Mouse (Mus musculus) forebrain, embryonic 12.5 days (tissue): Measurements from ENCODE around the gene Gm49333. TPM values are rescaled to one million over a fixed set of nuclear protein-coding genes. Genes with fewer than 3 reads are reported as not detected.
A peak's percentile ranks its signal among the peaks of the same experiment; 100 is the strongest.

ENCODE experiments used
- ATAC-seq: fragments of 200-750 bp; cut with Nextera tagmentation; 2 replicates; pipeline ENCODE4 v1.8.0; 2017; ENCODE audit warnings: moderate TSS enrichment; ENCODE audit not compliant: low FRiP score
- H3K27ac ChIP-seq: fragments of 300-500 bp; sonication (generic); 2 replicates; pipeline ENCODE4 v1.5.1; 2016; ENCODE audit warnings: mild to moderate bottlenecking
- H3K27me3 ChIP-seq: fragments of 300-500 bp; sonication (generic); 2 replicates; pipeline ENCODE4 v1.6.1; 2016; ENCODE audit warnings: mild to moderate bottlenecking
- H3K36me3 ChIP-seq: fragments of 300-500 bp; sonication (generic); replicated peaks from 2 replicates; pipeline ENCODE4 v1.6.1; 2016; ENCODE audit warnings: mild to moderate bottlenecking
- H3K4me1 ChIP-seq: fragments of 300-500 bp; sonication (generic); 2 replicates; pipeline ENCODE4 v1.6.1; 2016
- H3K4me2 ChIP-seq: fragments of 300-500 bp; sonication (generic); 2 replicates; pipeline ENCODE4 v1.6.1; 2016; ENCODE audit warnings: mild to moderate bottlenecking, moderate library complexity
- H3K4me3 ChIP-seq: fragments of 300-500 bp; sonication (generic); replicated peaks from 2 replicates; pipeline ENCODE4 v1.5.1; 2016; ENCODE audit warnings: mild to moderate bottlenecking
- H3K9ac ChIP-seq: fragments of 300-500 bp; sonication (generic); 2 replicates; pipeline ENCODE4 v1.6.1; 2016; ENCODE audit warnings: mild to moderate bottlenecking
- H3K9me3 ChIP-seq: fragments of 300-500 bp; sonication (generic); 2 replicates; pipeline ENCODE4 v1.6.1; 2016
- WGBS: fragments of 180-500 bp; shearing (Covaris S2); methylation state at CpG from one replicate; pipeline ENCODE4 v1.1.7; 2016; 5-methylcytosine and 5-hydroxymethylcytosine counted together
- polyA plus RNA-seq: library from polyadenylated mRNA; unstranded; fragments of >200 nt; fragmentation: Nextera tagmentation; extraction: Ambion mirVana; gene quantifications from 2 replicates; pipeline ENCODE4 v1.2.1, GENCODE M21; 2016

Gene Gm49333
- polyA plus RNA-seq = not detected in 2 replicates

GRCm38 (mm10) chr16:20611357-20612227 is at the start of gene Gm49333, which contains the start of the genes Eef1akmt4 and Alg3:
Gene Gm49333 (plus strand): TSS chr16:20611610.
Gene Eef1akmt4 (plus strand): TSS chr16:20611593.
Gene Alg3 (minus strand): TSS chr16:20611735.
- peak; percentile 96 for ATAC-seq
- peak within 1 kb of the TSS; percentile 88 for H3K9ac ChIP-seq
- no peaks in the 10 kb centered on the region for H3K27me3 ChIP-seq
- peak within 1 kb of the TSS; percentile 85 for H3K4me2 ChIP-seq
- no peaks in the 10 kb centered on the region for H3K9me3 ChIP-seq
- H3K4me3 ChIP-seq = peak within 1 kb of the TSS; percentile 84
- WGBS = 2% methylated on average over 41 of the region's 41 CpGs
- H3K4me1 ChIP-seq = peaks cover 25% of the 10 kb centered on the region
- peak within 1 kb of the TSS; percentile 92 for H3K27ac ChIP-seq
- H3K36me3 ChIP-seq = peaks cover 20% of the 10 kb centered on the region

GRCm38 (mm10) chr16:20565075-20565474 is 46.3 kb upstream of the Gm49333 start:
- Histone ChIP-seq H3K9me3 (no peaks in the 10 kb centered on the region), H3K4me2 (no peak overlapping the region), H3K9ac (no peak overlapping the region), H3K4me1 (no peaks in the 10 kb centered on the region), H3K36me3 (peaks cover 32% of the 10 kb centered on the region), H3K27ac (no peak overlapping the region), H3K4me3 (no peak overlapping the region), H3K27me3 (no peaks in the 10 kb centered on the region)
- WGBS = 60% methylated on average over 1 of the region's 1 CpGs
- no peak for ATAC-seq

DNA sequence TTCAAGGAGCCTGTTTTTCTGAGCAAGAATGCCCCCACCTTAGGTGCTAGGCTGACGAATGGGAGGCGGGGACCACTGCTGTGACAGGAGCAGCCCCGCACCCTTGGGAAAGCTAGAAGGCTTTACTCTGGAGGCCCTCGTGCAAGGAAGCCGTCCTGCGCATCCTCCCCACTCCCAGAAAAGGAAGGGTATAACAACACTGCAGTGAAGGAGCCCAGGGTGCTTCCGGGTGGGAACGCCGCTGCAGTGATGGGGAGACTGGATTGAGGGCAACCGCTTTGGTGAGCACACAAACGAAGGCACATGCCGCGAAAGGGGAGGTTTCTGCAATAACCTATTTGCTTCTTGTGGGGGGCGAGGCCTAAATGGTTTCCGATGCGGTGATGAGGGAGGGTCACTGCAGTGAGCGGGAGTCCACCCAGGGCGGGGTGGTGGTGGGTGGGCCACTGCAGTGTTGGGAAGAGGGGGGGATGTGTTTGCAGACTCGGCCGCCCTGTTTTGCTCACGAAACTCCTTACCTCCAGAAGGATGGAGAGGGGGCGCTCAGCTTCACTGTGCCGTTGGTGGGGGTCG is 22.0 kb upstream of the Gm49333 start, which contains the start of gene Vwa5b2:
TSS of gene Vwa5b2 (plus strand) at position 106 of the 573 bp plus-strand sequence.
- H3K4me3 ChIP-seq = peak within 1 kb of the TSS; percentile 55
- WGBS = under 1% methylated on average over 24 of the region's 24 CpGs
- peaks cover 26% of the 10 kb centered on the region for H3K4me1 ChIP-seq
- peak; percentile 55 for ATAC-seq
- H3K27ac ChIP-seq = no peak within 1 kb of the TSS
- no peaks in the 10 kb centered on the region for H3K36me3 ChIP-seq
- H3K9me3 ChIP-seq = no peaks in the 10 kb centered on the region
- H3K9ac ChIP-seq = peak within 1 kb of the TSS; percentile 63
- peaks cover 65% of the 10 kb centered on the region for H3K27me3 ChIP-seq
- H3K4me2 ChIP-seq = peak within 1 kb of the TSS; percentile 94

DNA sequence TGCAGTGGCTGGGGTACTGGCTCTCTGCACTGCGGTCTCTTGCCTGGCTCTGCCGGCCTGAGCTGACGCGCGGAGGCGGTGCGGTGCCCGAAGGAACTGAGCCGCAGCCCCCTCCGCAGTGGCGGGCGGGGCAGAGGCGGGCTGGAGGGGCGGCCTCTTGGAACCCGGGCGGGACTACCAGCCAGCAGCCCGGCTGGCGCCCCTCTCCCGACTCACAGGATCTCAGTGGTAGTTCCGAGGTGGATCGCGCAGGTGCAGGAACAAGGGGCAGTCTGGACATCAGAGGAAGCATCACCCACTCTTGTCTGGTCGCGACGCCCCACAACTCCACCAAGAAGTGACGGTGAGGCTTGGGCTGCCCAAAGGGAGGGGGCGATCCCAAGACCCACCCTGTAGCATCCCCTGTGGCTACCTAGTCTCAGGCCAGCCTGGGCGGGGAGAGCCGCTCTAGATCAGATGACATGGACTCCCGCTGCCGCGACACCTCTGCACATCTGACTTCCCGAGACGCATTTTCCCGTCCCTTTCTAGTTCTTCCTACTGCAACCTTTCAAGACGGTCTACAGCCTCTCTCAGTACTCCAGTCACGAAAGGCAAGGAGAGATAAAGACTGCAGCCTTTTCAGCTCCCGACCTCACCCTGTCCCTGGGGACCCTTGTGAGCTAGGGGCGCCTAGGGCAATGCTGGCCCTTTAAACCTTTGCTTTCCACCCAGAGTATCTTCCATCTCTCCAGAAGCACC is 21.3 kb upstream of the Gm49333 start:
- peaks cover 26% of the 10 kb centered on the region for H3K4me1 ChIP-seq

DNA sequence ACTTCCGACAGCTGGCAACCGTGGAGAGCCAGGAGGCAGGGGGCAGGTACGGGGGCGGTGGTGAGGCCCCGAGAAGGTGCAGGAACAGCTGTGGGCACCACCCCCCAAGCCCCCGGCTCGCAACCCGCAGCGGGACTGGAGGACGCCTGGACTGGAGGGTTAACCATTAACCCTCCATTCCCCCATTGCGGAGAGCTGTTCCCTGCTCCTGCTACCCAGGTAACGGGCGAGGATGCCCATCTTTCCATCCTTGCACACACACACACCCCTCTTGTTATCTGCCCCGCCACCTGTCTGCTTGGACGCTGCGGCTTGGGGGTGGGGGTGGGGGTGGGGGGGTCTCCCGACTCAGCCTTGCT is 20.8 kb upstream of the Gm49333 start:
- peak overlapping the region; percentile 55 for H3K4me3 ChIP-seq
- no peaks in the 10 kb centered on the region for H3K36me3 ChIP-seq
- H3K27me3 ChIP-seq = peaks cover 75% of the 10 kb centered on the region
- no peak overlapping the region for H3K27ac ChIP-seq
- no peak for ATAC-seq
- H3K9me3 ChIP-seq = no peaks in the 10 kb centered on the region
- H3K9ac ChIP-seq = 0 out of 2 replicates have a peak overlapping the region, but pooled peaks have one; percentile 63
- WGBS = 3% methylated on average over 17 of the region's 17 CpGs
- peak overlapping the region; percentile 94 for H3K4me2 ChIP-seq
- peaks cover 26% of the 10 kb centered on the region for H3K4me1 ChIP-seq

More for the DNA sequence above, 21.3 kb upstream of the Gm49333 start:
- Histone ChIP-seq H3K4me2 (peak overlapping the region; percentile 94), H3K9me3 (no peaks in the 10 kb centered on the region), H3K4me3 (peak overlapping the region; percentile 55), H3K27me3 (peaks cover 70% of the 10 kb centered on the region), H3K36me3 (no peaks in the 10 kb centered on the region), H3K27ac (no peak overlapping the region), H3K9ac (peak overlapping the region; percentile 63)
- under 1% methylated on average over 35 of the region's 39 CpGs for WGBS
- ATAC-seq = peak; percentile 78

DNA sequence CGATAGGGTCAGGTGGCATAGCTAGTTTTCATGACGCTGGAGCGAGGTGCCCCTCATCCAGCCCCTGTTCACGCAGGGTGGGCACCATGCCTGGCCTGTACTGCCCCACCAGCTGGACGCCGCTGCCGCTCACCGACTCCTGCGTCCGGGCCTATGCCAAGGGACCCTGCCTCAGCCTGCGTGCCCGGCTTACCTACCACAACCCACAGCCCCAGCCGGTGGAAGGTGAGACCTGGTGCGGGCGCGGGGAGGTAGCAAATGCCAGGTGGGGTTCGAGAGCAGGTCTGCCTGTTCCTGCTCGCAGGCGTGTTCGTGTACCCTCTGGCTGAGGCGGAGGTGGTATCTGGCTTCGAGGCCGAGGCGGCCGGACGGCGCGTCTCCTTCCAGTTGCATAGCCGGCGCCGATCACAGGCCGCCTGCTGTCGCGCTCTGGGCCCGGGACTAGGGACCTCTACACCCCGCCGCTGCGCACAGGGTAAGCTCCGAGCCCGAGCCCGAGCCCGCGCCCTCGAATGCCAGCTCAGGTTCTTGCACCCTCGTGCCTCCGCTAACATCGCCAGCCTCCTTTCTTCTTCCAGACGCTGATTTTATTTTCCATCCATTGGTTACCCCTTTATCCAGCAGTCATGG is 20.2 kb upstream of the Gm49333 start:
- Histone ChIP-seq H3K9me3 (no peaks in the 10 kb centered on the region), H3K27me3 (peaks cover 80% of the 10 kb centered on the region), H3K4me1 (peaks cover 26% of the 10 kb centered on the region), H3K27ac (no peak overlapping the region), H3K9ac (no peak overlapping the region), H3K36me3 (no peaks in the 10 kb centered on the region), H3K4me2 (peak overlapping the region; percentile 94), H3K4me3 (peak overlapping the region; percentile 55)
- peak; percentile 32; the same call in 1 of the 2 replicates for ATAC-seq
- WGBS = 4% methylated on average over 48 of the region's 48 CpGs

- Histone ChIP-seq H3K4me3 (no peak overlapping the region), H3K9me3 (no peaks in the 10 kb centered on the region), H3K27ac (no peak overlapping the region), H3K4me1 (peaks cover 15% of the 10 kb centered on the region), H3K27me3 (peaks cover 57% of the 10 kb centered on the region), H3K9ac (no peak overlapping the region), H3K36me3 (no peaks in the 10 kb centered on the region), H3K4me2 (no peak overlapping the region)
- 85% methylated on average over 7 of the region's 7 CpGs for WGBS
- ATAC-seq = no peak
Measured at GRCm38 (mm10) chr16:20595060-20595673, 16.2 kb upstream of the Gm49333 start.

GRCm38 (mm10) chr16:20595737-20596136 is 15.7 kb upstream of the Gm49333 start:
- Histone ChIP-seq H3K4me2 (no peak overlapping the region), H3K9ac (no peak overlapping the region), H3K4me3 (no peak overlapping the region), H3K4me1 (peaks cover 9% of the 10 kb centered on the region), H3K36me3 (no peaks in the 10 kb centered on the region), H3K9me3 (no peaks in the 10 kb centered on the region), H3K27me3 (peaks cover 51% of the 10 kb centered on the region), H3K27ac (no peak overlapping the region)
- WGBS = 86% methylated on average over 4 of the region's 4 CpGs
- no peak for ATAC-seq

- 79% methylated on average over 7 of the region's 7 CpGs for WGBS
- Histone ChIP-seq H3K9me3 (no peaks in the 10 kb centered on the region), H3K9ac (no peak overlapping the region), H3K27ac (no peak overlapping the region), H3K36me3 (no peaks in the 10 kb centered on the region), H3K4me3 (no peak overlapping the region), H3K27me3 (peaks cover 40% of the 10 kb centered on the region), H3K4me2 (no peak overlapping the region), H3K4me1 (no peaks in the 10 kb centered on the region)
- no peak for ATAC-seq
Measured at GRCm38 (mm10) chr16:20596687-20597441, 14.5 kb upstream of the Gm49333 start.

DNA sequence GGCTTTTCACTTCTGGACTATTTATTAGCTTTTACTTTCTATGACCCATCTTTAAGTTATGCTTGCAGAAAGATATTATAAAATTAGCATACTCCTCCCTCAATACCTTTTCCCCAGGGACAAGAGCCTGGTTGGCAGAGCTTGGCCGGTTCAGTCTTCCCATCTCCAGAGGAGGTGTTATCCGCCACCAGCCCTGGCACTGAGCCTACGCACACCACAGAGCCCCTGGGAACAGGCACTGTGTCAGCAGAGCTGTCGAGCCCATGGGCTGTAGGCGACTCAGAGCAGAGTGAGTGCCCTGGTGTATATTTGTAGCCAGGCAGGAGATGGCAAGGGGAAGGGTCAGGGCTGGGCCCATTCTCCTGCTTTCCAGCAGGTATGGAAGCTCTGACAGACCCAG is 10.9 kb upstream of the Gm49333 start:
- no peak overlapping the region for H3K9ac ChIP-seq
- H3K4me1 ChIP-seq = no peaks in the 10 kb centered on the region
- H3K9me3 ChIP-seq = no peaks in the 10 kb centered on the region
- H3K4me3 ChIP-seq = no peak overlapping the region
- WGBS = 84% methylated on average over 5 of the region's 5 CpGs
- no peak overlapping the region for H3K27ac ChIP-seq
- H3K36me3 ChIP-seq = peaks cover 19% of the 10 kb centered on the region
- no peak for ATAC-seq
- no peak overlapping the region for H3K4me2 ChIP-seq
- peaks cover 6% of the 10 kb centered on the region; the same call in 1 of the 2 replicates for H3K27me3 ChIP-seq

- no peak for ATAC-seq
- WGBS = 70% methylated on average over 9 of the region's 9 CpGs
- Histone ChIP-seq H3K9ac (no peak overlapping the region), H3K27ac (no peak overlapping the region), H3K4me1 (peaks cover 14% of the 10 kb centered on the region), H3K27me3 (no peaks in the 10 kb centered on the region), H3K4me2 (no peak overlapping the region), H3K36me3 (peaks cover 47% of the 10 kb centered on the region), H3K9me3 (no peaks in the 10 kb centered on the region), H3K4me3 (no peak overlapping the region)
Measured at GRCm38 (mm10) chr16:20604705-20605104, 6.7 kb upstream of the Gm49333 start.
